Mouse (Mus musculus) c-Kit-negative CD71-positive TER-119-positive erythroid progenitor cells, embryonic 14.5 days (primary cell): Measurements from ENCODE around the gene Prtg.

ENCODE experiments used
- DNase-seq: peaks from one replicate; pipeline ENCODE4 v3.0.0-alpha.2; 2013; ENCODE audit warnings: low read depth, low spot score

Gene Prtg

DNA sequence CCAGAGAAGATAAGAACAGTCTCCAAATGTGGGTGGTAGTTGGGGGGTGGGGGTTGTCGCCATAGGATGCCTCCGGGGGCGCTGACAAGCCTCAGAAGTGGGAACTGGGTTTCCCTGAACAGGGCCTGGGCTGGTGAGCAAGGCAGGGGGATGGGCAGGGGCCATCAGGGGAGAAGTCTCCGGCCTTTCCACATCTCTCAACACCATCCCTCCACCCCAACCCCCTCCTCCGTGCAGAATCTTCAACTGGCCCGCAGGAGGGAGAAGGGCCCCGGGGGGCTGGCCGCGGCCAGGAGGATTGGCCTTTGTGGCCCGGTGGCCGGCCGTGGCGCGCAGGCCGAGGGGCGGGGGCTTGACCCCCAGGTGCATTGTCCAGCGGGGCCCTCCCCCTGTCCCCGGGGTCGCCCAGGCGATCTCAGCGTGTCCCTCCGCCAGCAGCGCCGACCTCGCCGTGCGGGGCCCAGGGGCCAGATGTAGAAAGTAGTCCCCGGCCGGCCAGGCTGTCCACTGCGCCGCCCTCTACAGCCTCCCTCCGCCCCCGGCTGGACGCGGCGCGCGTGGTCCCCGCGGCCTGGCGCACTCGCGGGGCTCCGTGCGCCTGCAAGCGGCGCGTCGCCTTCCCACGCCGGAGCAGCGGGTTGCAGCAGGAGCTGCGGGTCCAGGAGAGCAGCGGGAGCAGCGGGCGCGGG is at the start of gene Prtg:
TSS of gene Prtg (plus strand) at position 144 of the 689 bp plus-strand sequence.
- no peak for DNase-seq

DNA sequence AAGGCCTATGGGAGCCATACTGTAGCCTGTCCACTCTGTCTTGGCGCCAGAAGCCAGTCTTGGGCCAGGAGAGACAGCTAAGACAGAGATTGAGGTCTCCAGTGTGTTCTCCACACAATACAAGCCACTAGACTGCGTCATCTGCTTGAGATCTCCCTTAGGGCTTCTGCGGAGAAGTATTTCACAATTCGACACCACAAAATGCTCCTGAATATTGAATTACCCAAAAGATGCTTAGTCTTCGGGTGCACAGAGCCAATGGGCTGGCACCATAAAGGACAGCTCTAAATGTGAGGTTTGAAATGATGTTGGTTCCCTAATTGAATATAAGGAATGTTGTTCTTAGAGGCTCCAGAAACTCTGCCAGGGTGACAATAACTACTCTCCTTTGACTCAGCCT is 49.5 kb upstream of the Prtg start:
- DNase-seq: no peak

DNA sequence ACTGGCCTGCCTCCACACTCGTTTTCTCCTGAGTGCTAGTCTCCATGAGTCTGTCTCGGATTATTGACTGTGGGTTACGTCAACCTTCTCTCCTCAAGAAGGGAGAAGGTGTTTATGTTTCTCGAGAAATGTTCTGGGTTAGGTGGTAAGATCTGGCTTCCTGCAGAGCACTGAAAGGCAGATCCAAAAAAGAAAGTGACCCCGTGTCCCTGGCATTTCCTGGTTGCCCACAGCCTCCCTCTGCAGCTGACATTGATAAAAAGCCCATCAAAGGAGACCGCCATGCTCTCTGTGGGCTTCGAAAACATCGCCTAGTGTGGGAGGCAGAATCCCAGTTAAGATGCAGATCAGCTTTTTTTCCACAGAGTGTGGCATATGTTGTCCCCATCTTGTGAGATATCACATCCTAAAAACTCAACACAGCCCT is 48.0 kb upstream of the Prtg start:
- no peak for DNase-seq

DNA sequence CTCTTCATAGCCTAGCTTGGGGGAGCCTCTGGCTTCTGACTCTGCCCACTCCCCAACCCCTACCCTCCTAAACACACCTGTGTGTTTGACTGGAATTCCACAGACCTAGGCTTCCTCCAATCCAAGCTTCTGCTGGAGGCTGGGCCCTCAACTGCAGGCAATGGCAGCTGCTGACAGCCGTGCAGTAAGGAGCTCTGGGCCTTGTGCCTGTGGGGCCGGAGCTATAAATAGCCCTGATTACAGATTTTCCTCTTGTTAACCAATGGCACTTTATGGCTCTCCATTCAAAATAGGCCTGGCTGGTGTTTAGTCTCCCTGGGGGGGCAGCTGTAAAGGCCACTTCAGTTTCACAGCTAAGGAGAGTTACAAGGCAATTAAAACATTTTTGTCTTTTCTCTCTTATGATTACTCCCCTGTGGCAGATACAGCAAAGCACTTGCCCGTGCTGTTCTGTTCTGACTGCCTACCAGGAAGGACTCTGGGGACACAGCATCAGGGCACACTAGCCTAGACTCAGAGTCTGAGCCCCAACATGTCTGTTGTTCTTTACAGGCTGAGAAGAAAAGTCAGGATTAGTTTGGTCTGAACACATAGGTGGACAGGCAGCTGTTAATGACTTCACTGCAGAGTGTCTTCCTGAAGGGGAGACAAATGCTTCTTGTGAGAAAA is 43.5 kb upstream of the Prtg start:
- no peak for DNase-seq

DNA sequence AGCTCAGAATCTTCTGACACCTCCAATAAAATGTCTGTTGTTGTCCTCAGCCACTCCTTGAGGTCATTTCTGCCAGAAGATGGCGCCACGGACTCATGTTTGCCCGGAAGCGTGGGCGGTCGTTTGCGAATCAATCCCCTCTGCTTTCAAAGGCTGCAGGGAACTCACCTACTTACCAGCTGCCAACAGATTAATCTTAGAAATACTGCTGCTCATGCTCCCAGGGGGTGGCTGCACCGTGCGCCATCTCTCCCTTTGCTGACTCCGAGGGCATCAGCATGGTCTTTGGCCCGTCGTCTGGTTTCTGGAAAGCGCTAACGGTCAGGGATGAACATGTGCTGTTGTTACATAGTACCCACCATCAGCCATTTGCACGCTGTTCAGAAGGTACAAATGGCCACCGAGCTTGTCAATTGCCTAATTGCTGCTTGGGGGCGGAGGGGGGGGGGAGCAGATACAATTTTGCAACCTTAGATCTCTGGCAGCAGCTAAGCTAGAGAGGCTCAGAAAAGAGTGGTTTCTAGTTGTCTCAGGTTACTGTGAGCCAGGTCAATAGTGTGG is 39.8 kb upstream of the Prtg start:
- no peak for DNase-seq

DNA sequence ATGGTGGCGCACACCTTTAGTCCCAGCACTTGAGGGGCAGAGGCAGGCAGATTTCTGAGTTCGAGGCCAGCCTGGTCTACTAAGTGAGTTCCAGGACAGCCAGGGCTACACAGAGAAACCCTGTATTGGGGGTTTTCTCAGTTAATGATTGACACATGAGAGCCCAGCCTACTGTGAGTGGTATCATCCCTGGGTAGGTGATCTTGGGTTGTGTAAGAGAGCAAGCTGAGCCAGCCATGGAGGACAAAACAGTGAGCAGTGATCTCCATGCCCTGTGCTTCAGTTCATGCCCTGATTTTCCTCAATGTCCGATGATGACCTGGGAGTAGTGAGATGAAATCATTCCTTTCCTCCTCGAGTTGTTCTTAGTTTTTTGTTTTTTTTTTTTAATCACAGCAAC is 31.7 kb upstream of the Prtg start:
- no peak for DNase-seq

DNA sequence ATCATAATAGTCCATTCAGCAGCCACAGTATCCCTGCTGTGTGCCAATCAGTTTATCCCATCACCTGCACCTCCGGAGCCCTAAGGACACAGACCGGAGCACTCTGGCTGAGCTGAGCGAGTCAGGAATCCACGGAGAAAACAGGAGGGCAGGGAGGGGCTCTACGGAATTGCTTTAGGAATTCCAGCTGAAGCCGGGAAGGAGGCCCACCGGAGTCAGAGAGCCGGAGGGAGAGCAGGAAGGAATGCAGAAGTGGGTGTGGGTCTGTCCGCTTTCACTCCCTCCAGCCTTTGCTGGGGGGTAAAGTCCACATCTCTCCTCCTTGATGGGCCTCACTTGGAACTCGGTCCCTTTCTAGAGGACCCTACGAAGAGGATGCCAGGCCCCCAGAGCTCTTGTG is 27.7 kb upstream of the Prtg start:
- no peak for DNase-seq

DNA sequence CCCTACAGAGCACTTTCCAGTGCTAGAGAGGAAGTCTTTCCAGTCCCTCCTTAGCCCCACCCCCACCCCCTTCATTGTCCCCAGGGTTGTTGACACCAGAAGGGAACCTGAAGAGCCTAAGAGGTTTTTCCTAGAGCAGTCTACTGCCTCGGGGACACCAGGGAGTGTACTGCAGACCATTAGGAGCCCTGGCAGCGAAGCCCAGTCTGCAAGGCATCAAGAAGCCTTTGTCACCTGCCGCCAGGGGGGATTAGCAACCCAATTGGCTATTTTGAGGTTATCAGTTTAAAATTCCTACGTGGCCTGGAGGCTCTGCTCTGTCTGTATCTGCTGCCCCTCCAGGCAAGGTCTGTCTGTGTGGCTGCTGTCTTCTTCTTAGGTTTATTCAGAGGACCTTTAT is 26.9 kb upstream of the Prtg start:
- no peak for DNase-seq

DNA sequence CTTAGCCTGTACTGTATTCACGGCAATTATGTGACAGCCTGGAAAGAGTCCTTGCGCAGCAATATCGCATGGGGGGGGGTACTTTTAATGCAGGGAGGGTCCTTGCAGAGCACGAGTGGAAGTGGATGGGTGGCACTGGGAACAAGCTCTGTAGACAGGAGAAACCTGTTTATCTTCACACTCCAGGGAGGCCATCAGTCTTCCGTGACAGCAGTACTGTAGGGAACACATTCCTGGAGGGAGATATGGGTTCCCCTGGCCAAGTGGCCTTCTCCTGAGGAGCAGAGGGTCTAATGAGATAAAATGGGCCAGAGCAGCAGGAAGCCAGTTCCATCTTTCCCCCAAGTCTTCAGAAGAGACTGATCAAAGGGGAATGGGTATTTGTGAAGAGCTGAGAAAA is 26.0 kb upstream of the Prtg start:
- DNase-seq: no peak

DNA sequence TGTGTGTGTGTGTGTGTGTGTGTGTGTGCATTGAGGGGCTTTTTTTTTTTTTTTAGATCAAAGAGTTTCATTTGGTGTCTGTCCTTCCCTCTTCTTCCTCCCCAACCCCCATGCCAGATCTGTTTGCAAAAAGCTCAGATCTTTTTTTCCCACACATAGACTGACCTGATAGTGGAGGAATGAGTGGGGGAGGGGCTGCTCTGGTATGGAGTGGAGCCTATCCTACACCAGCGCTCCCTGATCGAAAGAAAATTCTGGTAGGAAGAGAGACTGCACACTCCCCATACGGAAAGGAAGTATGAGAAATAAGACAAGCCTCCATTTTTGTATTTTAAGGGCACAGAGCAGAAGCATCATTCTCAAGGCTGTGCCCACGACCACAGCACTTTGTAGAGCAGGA is 25.2 kb upstream of the Prtg start:
- no peak for DNase-seq

DNA sequence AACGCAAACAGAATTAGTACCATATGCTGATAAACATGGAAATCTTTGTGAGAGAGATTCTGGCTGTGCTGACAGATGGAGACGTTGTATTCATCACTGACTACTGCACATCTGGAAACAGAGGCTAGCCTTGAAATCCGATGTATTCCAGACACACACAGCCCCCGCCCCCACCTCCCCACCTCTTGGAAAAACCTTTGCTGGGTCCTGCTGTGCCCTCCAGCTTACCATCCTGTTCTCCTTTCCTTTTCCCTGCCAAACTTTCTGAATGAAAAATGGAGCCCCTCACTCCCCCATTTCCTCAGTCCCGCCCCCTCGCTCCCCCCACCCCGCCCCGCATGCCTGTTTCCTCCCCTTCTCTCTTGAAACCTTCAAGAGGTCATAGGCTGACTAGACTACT is 24.6 kb upstream of the Prtg start:
- DNase-seq: no peak

DNA sequence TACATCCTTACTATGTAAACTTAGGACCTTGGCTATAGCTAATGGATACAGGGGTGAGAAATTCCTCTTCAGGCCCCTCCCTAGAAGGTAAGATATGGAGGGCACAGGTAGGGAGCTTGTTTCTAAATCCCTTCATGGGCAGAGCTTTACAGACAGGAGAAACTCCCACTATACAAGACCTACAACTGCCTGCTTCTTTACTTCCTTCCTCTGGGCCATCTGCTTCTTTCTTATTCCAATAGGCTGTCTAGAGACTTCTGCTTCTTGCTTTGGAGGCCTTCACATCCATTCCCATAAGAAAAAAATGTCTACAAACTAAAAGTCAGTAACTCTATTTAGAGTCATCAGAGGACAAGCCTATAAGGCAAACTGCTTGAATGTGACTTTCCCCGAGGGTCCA is 18.9 kb upstream of the Prtg start:
- DNase-seq: no peak

DNA sequence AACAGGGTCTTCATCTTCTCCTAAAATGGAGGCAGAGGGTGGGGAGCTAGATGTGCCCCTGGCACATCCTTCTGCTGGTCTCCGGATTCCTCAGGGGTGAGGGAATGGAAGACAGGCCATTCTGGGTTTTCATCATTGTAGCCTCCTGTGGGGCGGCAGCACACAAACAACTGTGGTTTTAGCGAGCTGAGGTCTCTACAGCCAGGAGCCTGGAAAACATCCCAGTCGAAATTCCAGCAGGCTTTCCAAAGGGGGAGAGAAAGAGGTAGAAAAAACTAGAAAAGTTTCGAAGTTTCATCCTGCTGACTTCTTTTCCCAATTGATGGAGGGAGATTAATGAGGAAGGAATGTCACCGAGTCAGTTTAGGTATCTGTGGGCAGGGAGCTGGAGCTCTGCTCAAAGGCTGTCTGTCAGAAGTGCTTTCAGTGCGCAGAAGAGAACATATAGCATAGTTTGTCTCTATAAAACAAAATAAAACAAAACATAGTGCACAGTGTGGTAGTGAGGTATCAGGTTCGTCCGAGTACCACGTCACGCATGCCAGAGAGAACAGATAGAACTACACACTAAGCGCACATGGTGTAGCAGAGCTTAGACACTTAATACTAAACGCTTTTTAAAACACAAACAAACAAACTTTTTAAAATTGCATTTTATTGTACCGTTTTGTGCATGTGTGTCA is 16.0 kb upstream of the Prtg start:
- DNase-seq: no peak

DNA sequence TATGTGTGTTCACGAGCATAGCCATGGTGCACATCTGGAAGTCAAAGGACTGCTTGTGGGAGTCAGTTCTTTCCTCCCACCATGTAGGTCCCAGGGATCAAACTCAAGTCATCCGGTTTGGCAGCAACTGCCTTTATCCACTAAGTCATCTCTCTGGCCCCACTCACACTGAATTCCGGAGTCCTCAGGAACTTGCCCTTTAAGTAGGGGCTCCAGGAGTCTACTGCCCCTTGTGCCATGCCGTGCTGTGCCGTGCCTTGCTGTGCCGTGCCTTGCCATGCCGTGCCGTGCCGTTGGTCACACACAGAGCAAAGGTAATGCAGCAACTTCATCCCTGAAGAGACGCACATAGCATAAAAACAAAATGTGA is 15.5 kb upstream of the Prtg start:
- no peak for DNase-seq

DNA sequence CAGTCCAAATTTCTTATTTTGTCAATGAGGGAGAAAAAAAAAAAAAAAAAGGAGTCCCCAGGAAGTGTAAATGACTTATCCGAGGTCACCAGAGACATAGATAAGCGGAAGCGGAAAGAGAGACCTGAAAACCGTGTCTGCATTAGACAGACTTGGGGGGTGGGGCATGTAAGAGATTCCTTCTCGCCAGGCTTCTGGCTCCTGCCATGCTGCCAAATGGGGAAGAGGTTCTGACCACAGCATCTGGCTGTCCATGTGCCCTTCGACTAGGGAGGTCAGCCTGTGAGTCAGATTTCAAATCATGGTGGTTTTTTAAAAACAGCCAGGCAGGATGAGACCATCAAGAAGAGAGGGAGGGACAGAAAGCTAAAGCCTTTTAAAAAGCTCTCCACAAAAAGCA is 15.0 kb upstream of the Prtg start:
- no peak for DNase-seq

DNA sequence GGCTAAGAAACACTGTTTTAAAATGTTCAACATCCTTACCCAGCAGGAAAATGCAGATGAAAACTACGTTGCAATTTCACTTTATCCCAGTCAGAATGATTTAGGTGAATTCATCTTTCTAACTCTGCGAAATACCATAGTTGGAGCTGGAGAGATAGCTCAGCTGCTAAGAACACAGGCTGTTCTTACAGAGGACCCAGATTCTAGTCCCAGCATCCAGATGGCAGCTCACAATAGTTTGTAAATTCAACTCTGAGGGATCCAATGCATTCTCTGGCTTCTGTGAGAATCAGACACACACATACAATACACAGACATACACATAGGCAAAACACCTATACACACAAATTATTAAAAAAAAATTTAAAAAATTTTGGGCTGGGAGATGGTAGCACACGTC is 11.4 kb upstream of the Prtg start:
- no peak for DNase-seq

DNA sequence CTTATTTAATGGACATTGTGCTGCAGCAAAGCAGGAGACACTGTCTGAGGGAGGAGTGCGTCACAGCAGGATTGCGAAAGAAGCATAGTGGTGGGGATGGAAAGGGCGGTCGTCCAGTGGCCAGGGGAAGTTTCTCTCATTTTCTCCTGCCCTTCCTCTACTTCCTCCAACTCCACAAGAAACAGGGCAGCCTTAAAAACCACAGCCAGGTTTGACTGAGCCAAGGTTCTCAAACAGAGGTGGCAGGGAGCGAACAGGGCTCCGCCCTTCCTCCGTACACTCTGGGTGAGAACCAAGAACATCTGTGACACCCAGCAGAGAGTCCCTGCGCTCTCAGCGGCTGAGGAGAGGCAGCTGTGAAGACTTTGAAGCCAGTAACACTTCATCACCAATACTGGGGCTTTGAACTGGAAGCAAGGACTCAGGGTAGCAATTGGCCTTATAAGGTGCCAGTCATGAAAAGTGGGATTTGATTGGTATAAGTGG is 9.5 kb upstream of the Prtg start:
- DNase-seq: no peak

DNA sequence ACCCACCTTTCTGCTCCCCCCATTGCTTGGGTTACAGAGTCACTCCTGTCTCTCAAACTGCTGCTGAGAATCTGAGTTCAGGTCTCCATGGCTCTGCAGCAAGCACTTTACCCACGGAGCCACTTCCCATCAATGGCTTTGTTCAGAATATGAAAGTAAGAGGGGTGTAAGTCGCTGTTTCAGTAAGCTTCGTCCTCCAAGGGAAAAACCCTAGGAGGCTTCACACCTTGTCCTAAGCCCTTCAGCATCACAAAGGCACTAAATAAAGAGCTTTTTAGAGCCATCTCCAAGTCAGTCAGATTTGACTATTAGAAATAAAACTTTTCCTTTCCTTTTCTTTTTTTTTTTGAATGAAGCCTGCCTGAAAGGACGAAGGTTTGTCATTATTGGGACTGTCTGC is 3.4 kb upstream of the Prtg start:
- DNase-seq: no peak

DNA sequence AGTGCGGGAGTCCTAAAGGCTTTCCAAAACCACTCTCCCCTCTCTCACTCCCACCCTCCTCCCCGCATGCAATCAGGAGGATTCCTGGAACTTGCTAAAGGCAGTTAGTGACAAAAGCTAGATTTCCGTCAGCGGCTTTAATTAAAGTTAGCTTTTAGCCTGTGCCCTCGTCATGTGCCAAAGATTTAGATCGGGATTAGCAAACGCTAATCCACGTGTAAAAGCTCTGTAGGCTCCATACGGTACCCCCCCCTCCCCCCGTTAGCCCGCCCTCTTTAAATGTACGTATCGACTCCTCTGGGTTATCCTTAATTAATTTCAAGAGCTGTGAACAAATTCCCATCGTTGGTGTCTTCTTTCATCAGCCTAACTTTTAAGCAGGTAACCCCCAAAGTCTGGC is 528 bp upstream of the Prtg start:
- no peak for DNase-seq

DNA sequence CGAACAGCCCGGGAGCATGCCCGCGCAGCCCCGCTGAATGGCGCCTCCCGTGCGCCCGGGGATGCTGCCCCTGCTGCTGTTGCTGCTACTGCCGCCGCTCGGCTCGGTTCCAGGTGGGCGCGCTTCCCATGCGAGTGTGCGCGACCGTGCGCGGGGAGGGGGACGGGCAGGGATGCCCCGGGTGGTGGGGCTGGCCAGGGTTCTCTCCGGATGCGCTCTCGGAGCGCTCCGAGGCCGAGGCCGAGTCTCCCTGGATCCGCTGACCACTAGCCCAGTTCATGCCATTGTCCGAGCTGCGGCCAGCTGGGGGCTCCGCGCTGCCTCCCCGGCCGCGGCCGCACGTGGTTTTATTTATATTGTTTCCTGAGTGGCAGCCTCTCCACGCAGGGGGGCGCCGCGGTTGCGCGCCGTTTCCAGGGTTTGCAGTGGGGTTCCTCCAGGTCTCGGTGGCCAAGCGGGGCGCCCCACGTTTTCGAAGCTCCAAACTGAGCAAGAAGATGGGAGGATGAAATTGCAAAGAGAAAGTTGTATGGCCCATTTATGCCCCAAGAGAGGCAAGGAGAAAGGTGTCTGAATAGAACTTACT is 839 bp downstream of the Prtg start:
- no peak for DNase-seq

DNA sequence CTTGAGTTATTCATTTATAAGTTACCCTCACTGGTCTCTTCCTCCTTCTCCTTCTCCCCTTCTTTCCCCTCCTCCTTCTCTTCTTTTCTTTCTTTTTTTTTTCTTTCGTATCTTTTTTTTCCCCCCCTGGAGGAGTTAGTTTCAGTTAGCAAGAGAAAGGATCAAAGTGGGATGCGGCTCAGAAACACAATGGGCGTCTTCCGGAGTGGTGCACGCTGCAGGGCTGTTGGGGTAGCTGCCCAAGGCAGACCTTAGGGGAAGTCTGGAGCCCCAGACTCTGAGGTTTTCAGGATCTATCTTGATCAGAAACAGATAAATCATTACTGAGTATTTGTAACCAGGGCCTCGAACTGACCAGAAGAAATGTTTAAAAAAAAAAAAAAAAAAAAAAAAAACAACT is 1.5 kb downstream of the Prtg start:
- no peak for DNase-seq

DNA sequence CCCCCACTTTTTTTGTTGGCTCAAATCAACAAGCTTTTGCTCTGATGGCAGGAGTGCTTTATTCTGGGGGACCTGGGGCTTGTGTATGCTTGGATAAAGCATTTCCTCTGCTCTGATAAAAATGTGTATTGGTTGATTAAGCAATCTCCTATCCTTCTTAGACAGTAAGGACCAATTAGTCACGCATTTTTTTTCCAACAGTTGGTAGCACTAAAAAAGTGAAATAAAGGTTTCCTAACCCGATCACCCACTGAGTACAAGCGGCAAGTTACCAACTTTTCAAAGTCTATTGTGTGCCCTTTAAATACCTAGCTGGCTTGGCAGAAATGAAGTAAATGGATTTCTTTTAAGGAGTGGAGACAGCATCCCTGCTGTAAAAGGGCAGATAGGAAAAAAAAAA is 1.9 kb downstream of the Prtg start:
- no peak for DNase-seq
